Mouse (Mus musculus): ENCODE data around the gene Gp1ba. TPM values are rescaled to one million over a fixed set of nuclear protein-coding genes. Genes with fewer than 3 reads are reported as not detected.

Gene Gp1ba
- polyA plus RNA-seq, 1 experiment from 2014 or later = 0.15 TPM

DNA sequence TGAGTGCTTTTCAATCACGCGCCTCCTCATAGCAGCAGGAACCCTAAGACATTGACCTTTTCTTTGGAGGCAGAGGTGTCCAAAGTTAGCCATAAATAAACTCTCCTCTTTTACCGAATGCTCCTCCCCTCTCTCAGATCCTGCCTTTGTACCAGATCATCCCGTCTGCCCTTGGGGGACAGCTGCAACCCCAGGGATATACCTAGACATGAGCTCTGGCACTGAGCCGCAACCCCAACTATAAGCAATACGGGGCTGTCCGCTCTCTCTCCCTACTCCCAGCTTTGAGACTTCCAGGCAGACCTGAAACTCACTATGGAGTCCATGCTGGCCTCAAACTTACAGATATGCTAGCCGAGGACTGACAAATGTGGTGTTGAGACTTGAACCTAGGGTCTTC lies 27.8 kb downstream of the Gp1ba start:
- Histone ChIP-seq H3K27me3 (replicated peaks) (no peaks in the 10 kb centered on the region), H3K36me3 (peaks cover 41% of the 10 kb centered on the region), H3K27ac (replicated peaks) (no peak overlapping the region), H3K4me2 (no peak overlapping the region), H3K9ac (replicated peaks) (no peak overlapping the region), H3K9me3 (replicated peaks) (no peaks in the 10 kb centered on the region), H3K4me1 (peaks cover 40% of the 10 kb centered on the region), H3K4me3 (replicated peaks) (no peak overlapping the region)
- 93% methylated on average over 8 of the region's 8 CpGs for WGBS
- no peak for ATAC-seq (ENCODE audit: low FRiP score)

GRCm38 (mm10) chr11:70667271-70668150 lies 28.6 kb downstream of the Gp1ba start:
- no peaks in the 10 kb centered on the region for H3K27me3 ChIP-seq (replicated peaks)
- peak overlapping the region; percentile 67 for H3K4me3 ChIP-seq (replicated peaks)
- H3K4me1 ChIP-seq = peaks cover 43% of the 10 kb centered on the region
- H3K36me3 ChIP-seq = peaks cover 43% of the 10 kb centered on the region
- ATAC-seq (ENCODE audit: low FRiP score) = no peak
- H3K27ac ChIP-seq (replicated peaks) = peak overlapping the region; percentile 99
- peak overlapping the region; percentile 81 for H3K4me2 ChIP-seq
- H3K9me3 ChIP-seq (replicated peaks) = no peaks in the 10 kb centered on the region
- 83% methylated on average over 14 of the region's 14 CpGs for WGBS
- peak overlapping the region; percentile 70; the same call in 1 of the 2 replicates for H3K9ac ChIP-seq (replicated peaks)

DNA sequence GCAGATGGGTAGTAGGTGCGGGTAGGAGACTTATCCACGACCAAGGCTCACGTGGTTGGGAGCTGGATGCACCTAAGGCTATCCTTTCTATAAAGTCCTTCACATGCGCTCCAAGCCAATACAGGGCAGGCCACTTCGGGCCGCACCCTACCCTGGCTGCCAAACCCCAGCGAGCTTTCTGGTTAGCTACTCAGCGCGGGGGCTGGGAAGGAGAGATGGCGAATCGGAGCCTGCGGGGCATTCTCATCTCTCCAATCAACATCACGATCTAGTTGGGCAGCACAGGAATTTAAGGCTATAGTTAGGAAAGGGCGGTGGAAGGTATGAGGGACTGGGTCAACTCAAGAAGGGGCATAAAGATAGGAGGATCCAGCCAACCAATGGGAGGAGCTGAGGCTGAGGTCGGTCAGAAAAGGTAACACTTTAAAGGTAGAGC lies 29.4 kb downstream of the Gp1ba start:
- Histone ChIP-seq H3K27me3 (replicated peaks) (no peaks in the 10 kb centered on the region), H3K9ac (replicated peaks) (peak overlapping the region; percentile 70), H3K4me1 (peaks cover 43% of the 10 kb centered on the region), H3K4me2 (peak overlapping the region; percentile 81), H3K36me3 (peaks cover 35% of the 10 kb centered on the region), H3K27ac (replicated peaks) (peak overlapping the region; percentile 99), H3K4me3 (replicated peaks) (peak overlapping the region; percentile 67), H3K9me3 (replicated peaks) (no peaks in the 10 kb centered on the region)
- under 1% methylated on average over 15 of the region's 15 CpGs for WGBS
- ATAC-seq (ENCODE audit: low FRiP score) = no peak; the same call in 1 of the 2 replicates

DNA sequence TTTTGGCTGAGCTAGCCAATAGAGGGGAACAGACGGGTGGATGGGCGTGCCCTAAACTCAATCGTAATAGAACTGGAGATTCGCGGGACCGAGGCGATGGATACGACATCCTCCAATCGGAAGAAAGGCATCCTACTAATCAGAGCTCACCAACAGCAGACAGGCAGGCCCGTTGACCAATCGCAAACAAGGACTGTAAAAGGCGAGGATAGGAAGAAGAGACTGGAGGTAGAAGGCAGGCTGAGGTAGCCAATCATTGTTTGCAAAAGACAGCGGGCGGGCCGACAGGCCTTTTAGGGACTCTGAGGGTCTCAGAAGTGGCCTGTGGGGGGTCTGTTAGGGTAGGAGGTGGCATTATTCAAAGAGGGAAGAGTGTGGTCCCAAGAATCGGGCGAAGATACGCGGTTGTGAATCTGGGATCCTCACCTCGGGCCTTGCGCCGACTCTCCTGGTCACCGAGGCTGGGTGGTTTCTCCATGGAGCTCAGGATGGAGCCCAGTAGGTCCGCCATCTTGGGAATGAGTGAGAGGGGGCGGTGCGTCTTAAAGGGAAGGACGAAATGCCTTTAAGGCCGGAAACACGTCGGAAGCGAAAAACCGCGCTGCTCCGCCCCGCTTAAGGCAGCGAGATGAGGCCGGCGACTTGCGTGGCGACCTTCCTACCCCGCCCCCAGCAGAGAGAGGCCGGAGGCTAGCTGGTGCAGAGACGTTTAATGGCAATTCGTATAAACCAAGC lies 30.0 kb downstream of the Gp1ba start, which contains the start of gene Spag7:
TSS of gene Spag7 (minus strand) at position 646 of the 735 bp plus-strand sequence.
- Histone ChIP-seq H3K27me3 (replicated peaks) (no peaks in the 10 kb centered on the region), H3K4me1 (peaks cover 43% of the 10 kb centered on the region), H3K4me2 (peak within 1 kb of the TSS; percentile 81), H3K36me3 (peaks cover 35% of the 10 kb centered on the region), H3K4me3 (replicated peaks) (peak within 1 kb of the TSS; percentile 67), H3K27ac (replicated peaks) (peak within 1 kb of the TSS; percentile 99), H3K9ac (replicated peaks) (peak within 1 kb of the TSS; percentile 70), H3K9me3 (replicated peaks) (no peaks in the 10 kb centered on the region)
- ATAC-seq (ENCODE audit: low FRiP score) = peak; percentile 96
- under 1% methylated on average over 44 of the region's 44 CpGs for WGBS

GRCm38 (mm10) chr11:70669582-70670345 lies 30.8 kb downstream of the Gp1ba start:
- Histone ChIP-seq H3K4me2 (peak overlapping the region; percentile 81), H3K9ac (replicated peaks) (peak overlapping the region; percentile 70), H3K4me3 (replicated peaks) (peak overlapping the region; percentile 67), H3K4me1 (peaks cover 43% of the 10 kb centered on the region), H3K9me3 (replicated peaks) (no peaks in the 10 kb centered on the region), H3K27ac (replicated peaks) (peak overlapping the region; percentile 99), H3K27me3 (replicated peaks) (no peaks in the 10 kb centered on the region), H3K36me3 (peaks cover 33% of the 10 kb centered on the region)
- WGBS = under 1% methylated on average over 31 of the region's 31 CpGs
- ATAC-seq (ENCODE audit: low FRiP score) = peak; percentile 43

DNA sequence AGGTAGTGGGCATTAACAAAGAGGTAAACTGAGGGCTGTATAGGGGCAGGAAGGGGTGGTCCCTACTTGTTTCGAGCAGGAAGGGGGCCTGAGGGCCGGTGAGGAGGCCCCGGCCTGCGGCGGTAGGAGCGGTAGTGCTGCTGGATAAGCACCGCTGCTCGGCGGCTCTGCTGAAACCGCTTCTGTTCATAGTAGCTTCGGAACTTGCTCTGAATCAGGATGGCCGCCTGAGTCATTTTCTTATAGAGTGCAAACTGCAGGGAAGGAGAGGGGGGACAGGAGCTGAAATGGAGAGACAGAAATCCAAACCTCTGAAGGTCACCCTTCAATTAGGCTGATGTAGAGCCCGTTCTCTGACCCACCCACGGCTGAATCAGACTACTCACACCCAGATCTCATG lies 31.6 kb downstream of the Gp1ba start:
- Histone ChIP-seq H3K4me3 (replicated peaks) (peak overlapping the region; percentile 67), H3K27ac (replicated peaks) (peak overlapping the region; percentile 99), H3K36me3 (peaks cover 33% of the 10 kb centered on the region), H3K4me1 (peaks cover 43% of the 10 kb centered on the region), H3K27me3 (replicated peaks) (no peaks in the 10 kb centered on the region), H3K4me2 (peak overlapping the region; percentile 81), H3K9me3 (replicated peaks) (no peaks in the 10 kb centered on the region), H3K9ac (replicated peaks) (peak overlapping the region; percentile 70)
- 36% methylated on average over 14 of the region's 14 CpGs for WGBS
- no peak for ATAC-seq (ENCODE audit: low FRiP score)

GRCm38 (mm10) chr11:70671333-70672047 lies 32.6 kb downstream of the Gp1ba start:
- no peak overlapping the region for H3K27ac ChIP-seq (replicated peaks)
- 83% methylated on average over 16 of the region's 16 CpGs for WGBS

DNA sequence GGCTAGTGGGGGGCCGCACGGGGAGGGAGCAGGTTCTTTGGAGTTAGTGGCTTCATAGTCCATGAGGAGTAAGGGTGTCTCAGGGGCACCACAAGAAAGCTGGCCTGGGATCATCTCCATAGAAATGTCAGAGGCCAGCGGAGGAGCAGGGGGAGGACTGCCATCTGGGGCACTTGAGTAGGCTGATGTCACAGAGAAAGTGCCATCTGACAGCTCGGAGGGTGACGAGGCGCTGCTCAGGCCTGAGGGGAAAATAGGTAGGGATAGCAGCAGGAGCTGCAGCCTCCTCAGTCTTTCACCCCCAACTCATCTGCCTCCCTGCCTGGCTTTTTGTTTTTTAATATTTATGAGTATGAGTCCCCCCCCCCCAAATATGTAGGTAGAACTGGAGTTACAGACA lies 35.1 kb downstream of the Gp1ba start:
- H3K9ac ChIP-seq (replicated peaks) = no peak overlapping the region
- no peaks in the 10 kb centered on the region for H3K27me3 ChIP-seq (replicated peaks)
- no peaks in the 10 kb centered on the region for H3K9me3 ChIP-seq (replicated peaks)
- ATAC-seq (ENCODE audit: low FRiP score) = no peak
- H3K4me3 ChIP-seq (replicated peaks) = no peak overlapping the region
- WGBS = 63% methylated on average over 6 of the region's 6 CpGs
- no peak overlapping the region for H3K27ac ChIP-seq (replicated peaks)
- peaks cover 21% of the 10 kb centered on the region for H3K4me1 ChIP-seq
- H3K4me2 ChIP-seq = no peak overlapping the region
- H3K36me3 ChIP-seq = peaks cover 58% of the 10 kb centered on the region

More at GRCm38 (mm10) chr11:70671333-70672047, 32.6 kb downstream of the Gp1ba start:
- ATAC-seq (ENCODE audit: low FRiP score) = no peak
- Histone ChIP-seq H3K9me3 (replicated peaks) (no peaks in the 10 kb centered on the region), H3K9ac (replicated peaks) (peak overlapping the region; percentile 70; the same call in 1 of the 2 replicates), H3K4me1 (peaks cover 39% of the 10 kb centered on the region), H3K4me3 (replicated peaks) (no peak overlapping the region), H3K27me3 (replicated peaks) (no peaks in the 10 kb centered on the region), H3K4me2 (peak overlapping the region; percentile 81; the same call in 1 of the 2 replicates), H3K36me3 (peaks cover 39% of the 10 kb centered on the region)

DNA sequence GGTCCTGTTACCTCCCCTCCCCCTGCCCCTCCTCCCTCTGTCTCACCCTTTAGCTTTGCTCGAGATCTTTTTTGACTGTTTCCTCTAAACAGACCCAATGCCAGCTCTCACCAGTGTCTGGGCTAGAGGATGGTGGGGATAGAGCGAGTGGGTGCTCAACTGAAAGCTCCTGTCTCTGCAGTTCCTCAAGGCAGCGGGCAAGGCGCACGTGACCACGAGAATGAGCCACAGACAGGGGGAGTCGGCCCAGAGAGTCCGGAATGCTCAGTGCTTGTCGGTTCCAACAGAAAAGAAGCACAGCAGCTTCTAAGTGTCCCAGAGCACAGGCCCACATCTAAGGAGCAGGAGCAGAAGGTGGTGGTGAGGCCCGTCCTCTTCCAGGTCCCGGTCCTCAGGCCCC lies 35.6 kb downstream of the Gp1ba start:
- ATAC-seq (ENCODE audit: low FRiP score) = no peak
- no peak overlapping the region for H3K27ac ChIP-seq (replicated peaks)
- 78% methylated on average over 11 of the region's 11 CpGs for WGBS
- no peaks in the 10 kb centered on the region for H3K9me3 ChIP-seq (replicated peaks)
- no peaks in the 10 kb centered on the region for H3K27me3 ChIP-seq (replicated peaks)
- H3K4me3 ChIP-seq (replicated peaks) = no peak overlapping the region
- peaks cover 63% of the 10 kb centered on the region for H3K36me3 ChIP-seq
- H3K4me2 ChIP-seq = no peak overlapping the region
- peaks cover 21% of the 10 kb centered on the region for H3K4me1 ChIP-seq
- no peak overlapping the region for H3K9ac ChIP-seq (replicated peaks)

- H3K36me3 ChIP-seq = peaks cover 75% of the 10 kb centered on the region
- WGBS = 88% methylated on average over 8 of the region's 9 CpGs
Observed at GRCm38 (mm10) chr11:70678092-70678491, 39.2 kb downstream of the Gp1ba start.

More at GRCm38 (mm10) chr11:70678092-70678491, 39.2 kb downstream of the Gp1ba start:
- Histone ChIP-seq H3K9me3 (replicated peaks) (no peaks in the 10 kb centered on the region), H3K27ac (replicated peaks) (no peak overlapping the region), H3K9ac (replicated peaks) (no peak overlapping the region), H3K27me3 (replicated peaks) (no peaks in the 10 kb centered on the region), H3K4me2 (no peak overlapping the region), H3K4me1 (peaks cover 10% of the 10 kb centered on the region), H3K4me3 (replicated peaks) (no peak overlapping the region)
- ATAC-seq (ENCODE audit: low FRiP score) = no peak
